Mouse (Mus musculus) urinary bladder, postnatal 4 days (tissue): ENCODE measurements at regions not wholly inside any gene's neighbourhood (a gene's known extent, or its start where the extent isn't known, plus 50 kb on each side); places are given as distances from the start of the nearest gene placed in this dataset.

Experiments
- DNase-seq, 2 experiments: peaks; one replicate each; pipeline ENCODE4 v3.0.0; 2021 to 2022; ENCODE audit warnings: low spot score in 2 of 2

DNA sequence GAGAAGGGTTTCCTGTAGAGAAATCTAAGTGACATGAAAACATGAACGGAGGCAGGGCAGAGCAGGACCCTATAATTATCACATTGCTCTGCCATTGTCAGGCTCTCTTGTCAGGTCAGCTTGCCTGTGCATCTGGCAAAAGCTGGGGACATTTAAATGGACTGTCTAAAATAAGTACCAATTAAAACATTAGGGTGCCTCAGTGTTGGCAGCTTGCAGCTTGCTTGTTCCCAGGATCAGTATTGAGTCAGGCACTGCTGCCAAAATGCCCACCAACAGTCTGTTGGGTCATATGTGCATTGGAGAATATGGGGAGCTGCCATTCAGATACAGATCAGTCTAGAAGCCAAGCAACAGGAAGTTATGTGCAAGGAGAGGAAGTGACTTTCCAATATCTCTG is 349.5 kb upstream of the B3gat1 start:
- DNase-seq = no peak

DNA sequence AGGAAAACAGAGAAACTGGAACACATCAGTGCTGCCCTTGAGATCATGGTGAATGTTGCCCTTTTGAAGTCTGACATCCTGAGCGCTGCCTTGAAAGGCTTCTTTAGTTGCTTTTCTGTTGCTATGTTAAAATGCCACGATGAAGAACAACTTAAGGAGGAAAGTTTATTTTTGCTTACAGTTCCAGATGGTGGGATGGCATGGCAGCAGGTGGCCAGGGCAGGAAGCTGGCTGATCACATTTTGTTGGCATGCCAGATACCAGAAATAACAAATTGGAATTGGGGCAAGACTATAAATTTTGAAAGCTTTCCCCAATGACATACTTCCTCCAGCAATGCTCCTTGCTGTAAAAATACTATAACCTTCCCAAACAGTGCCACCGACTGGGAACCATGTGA is 334.9 kb upstream of the B3gat1 start:
- DNase-seq = no peak

DNA sequence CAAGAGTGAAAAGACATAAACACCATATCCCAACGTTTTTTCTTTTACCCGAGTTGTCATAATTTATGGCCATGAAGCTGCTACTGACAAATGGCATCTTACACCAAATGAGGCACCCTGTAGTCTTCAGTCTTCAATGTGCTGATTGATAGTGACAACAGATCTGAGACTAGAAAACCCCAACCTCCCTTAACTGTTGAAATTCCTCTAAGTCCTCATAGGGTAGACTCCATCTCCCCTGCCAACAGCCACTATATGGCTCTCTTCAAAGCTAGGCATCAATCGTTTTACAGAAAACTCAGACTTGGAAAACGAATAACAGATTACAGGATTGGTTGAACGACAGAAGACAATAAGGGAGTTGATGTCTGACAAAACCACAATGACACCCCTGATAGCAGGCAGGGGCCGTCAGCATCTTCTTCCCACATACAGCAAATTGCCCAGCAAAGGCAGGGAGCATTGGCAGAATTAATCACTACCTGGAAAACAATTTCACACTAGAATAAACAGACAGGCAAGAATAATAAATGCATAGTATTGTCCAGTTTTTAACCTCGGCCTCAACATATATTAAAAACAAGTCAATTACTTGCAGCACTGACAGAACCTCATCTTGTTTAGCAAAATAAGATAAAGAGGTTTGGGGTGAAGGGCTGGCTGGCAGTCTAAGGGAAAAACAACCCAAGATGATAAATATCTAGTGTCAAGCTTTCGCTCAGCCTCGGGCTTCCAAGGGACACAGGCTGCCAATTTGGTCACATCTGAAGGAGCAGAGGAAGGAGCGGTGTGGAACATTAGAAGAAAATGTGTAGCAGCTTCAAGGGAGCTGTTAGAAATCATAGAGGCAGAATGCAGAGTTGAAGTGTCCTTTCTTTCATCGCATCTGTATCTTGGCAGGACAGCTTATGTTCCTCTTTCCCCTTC is 310.4 kb upstream of the B3gat1 start:
- no peak for DNase-seq

DNA sequence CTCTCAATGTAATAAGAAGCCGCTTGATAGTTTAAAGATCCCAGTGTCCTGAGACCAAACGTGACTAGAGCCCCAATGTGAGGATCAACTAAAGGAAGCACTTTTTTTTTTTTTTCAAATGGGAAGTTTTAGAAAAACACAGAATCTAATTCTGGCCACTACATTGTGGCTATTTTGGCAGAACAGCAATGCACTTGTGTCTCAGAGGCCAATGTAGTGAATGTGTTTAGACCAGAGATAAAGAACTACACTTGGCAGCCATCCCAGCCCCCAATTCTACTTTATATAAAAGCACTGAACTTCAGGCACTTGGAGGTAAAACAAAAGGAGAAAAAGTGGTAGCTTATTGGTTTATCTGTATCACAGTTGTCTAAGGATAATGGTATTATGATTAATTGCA is 298.0 kb upstream of the B3gat1 start:
- DNase-seq = no peak

DNA sequence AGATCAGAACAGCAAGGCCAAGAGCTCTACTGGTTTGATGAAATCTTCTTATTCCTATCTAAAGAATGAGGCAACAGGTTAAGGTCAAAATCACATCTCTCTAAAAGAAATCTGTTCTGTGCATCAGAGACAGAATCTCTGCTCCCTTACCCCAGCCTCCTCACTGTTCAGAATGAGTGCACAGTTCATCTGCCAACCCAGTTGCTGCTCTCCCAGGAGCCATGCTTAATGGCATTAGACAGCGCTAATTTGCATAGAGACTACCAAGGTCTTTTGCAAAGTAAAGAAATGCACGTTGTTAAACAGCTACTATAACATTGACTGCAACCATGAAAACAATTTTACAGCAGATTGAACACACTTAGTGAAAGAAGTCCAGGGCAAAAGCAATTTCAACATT is 296.3 kb upstream of the B3gat1 start:
- no peak for DNase-seq

DNA sequence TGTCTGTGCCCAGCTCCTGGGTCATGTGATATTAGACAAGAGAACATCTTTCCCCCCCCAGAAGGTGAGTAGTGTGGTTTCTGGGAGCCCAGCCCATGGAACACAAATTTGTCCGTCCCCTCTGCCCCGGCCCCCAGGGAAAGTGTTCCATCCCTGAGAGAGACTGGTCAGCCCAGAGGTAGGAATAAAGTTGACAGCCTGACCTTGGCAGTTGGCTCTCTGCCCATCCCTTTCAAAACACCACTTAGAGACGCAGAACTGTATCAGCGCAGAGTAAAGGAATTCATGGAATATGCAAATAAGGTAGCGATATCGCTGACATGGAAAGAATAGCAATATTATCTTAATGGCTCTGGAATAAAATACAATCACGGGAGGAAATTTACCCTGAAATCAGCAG is 279.6 kb upstream of the B3gat1 start:
- no peak for DNase-seq

DNA sequence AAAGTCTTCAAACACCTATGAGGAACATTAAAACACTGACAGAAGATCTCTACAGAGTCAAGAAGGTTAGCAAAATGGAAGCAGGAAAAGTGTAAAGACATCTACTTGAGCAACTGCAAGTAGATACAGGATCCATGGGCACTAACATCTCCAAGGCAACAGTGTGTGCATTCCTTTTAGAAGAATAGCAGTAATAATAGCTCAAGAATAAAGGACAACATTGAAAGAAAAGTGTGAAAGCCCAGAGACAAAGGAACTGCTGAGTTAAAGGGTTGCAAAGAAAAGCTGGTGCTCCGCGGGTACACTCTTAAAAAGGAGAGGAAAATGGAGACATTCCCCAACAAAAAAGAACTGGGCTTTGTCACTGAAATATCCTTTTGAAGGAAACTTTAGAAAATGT is 272.4 kb upstream of the B3gat1 start:
- no peak for DNase-seq

DNA sequence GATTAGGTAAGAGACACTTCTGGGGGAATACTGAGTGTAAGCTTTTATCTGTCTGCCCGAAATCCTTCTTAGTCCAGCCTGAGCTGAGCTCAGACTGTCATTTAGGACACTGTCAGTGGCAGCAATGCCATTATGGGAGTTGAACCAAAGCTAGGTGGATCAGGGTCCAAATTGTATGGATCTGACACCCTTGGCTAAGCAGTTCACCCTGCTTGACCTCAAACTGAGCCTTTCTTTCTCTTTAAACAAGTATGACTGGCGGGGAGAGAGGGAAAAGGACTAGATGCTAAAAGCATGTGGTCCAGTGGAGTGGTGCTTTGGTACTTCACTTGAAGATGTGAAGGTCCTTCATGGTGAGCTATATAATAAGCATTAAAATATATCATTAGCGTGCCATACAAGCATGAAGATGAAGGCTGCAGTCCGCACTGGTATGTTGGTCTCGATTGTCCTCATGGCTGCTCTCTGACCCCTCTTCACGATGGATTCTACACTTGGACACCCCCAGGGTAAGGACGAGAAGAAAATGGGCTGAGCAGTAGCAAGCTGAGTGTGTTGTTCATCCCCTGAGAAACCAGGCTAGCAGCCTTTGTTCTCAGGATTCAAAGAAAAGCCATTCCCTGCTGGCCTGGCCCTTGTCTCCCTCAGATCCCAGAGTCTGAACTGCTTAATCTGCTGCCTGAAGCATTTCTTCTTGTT is 262.7 kb upstream of the B3gat1 start:
- DNase-seq = no peak

DNA sequence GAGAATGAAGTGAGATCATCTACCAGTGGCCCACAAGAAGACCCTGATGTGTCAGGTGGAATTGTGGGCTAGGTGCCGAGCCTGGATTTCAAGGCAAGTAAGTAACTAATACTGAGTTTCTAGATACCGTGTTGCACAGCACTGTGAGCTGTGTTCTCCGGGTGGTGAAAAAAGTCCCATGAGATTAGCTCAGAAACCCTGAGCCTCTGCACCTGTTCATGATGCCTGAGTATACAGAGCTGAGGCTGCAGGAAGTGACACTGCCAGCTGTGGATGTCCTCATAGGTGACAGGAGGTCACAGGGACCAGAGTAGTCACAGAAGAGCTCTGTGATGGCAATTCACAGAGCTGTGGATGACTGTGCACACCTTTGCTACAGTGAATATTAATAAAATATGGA is 257.2 kb upstream of the B3gat1 start:
- no peak for DNase-seq

DNA sequence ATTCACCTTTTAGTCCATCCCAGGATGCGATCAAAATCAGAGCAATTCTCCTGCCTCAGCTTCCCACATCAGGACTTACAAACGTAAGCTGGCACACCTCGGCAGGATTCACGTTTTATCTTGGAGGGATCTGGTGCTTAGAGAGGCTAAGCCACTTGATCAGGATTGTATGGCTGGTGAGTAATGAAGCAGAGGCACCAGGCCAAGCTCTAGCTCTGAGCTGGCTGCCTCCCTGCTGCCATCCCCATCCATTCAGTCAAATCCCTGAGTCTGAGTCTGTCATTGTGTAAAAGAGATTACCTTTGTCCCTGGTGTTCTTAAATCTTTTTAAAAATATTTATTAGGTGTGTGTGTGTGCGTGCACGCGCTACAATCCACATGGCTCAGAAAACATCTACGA is 252.6 kb upstream of the B3gat1 start:
- DNase-seq = no peak

DNA sequence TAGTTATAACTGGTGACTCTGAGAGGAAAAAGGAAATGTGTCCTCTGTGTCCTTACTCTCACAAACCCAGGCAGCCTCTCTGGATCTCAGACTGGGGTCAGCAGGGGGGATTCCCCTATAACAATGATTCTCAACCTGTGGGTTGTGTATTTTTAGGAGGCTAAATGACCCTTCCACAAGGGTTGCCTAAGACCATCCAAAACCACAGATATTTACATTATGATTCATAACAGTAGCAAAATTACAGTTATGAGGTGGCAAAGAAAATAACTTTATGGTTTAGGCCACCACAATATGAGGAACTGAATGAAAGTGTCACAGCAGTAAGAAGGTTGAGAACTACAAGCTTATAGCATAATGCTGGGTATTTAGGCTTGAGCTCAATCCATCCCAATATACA is 251.6 kb upstream of the B3gat1 start:
- no peak for DNase-seq

DNA sequence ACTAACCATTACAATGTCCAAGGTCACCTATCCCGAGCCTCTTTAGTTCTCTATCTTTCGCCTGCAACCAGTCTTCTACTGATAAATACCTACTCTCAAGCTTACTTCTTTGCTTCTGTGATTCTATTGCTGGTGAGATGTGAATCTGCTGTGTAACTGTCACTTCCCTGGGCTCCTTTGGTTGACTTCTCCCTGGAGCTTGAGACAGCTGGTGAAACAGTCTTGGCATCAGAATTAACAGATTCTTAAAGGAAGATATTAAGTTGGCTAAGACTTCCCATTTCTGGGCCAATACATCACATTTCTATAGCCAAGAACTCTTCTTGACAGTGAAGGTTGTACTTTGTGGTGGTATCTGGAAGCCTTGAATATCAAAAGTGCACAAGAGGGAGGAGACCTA is 239.8 kb upstream of the B3gat1 start:
- no peak for DNase-seq

DNA sequence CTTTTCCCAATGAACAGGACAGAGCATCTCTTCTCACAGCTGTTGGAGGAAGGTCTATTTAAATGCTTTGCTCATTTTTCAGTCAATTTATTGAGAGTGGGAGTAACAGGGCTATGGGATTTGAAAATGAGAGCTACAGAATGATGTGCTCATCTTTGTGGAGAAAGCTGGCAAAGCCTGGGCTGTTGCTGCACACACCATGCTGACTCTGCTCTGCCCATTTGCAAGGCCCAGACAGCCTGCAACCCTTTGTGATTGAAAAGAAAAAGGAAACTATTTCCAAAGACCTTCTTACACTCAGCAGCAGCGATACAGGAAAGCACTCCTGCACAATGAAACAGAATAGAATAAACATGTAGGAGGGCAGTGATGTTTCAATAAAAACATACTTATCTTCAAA is 231.5 kb upstream of the B3gat1 start:
- DNase-seq = no peak

DNA sequence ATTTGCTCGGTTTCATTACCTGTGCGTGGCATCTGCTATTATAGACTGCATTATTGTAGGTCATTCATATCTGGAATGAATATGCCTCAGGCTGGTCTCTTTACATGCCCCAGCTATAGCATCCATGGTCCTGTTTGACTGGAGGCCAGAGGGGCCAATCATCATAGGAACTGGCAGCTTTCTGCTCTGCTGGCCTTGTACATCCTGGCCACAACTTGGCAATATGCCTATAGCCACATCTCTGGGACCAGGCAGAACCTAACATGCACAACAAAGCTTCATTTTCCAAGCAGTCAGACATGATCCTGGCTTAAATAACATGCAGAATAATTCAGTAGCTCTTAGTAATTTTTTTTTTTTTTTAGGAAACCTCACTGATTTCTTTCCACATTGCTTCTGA is 227.6 kb upstream of the B3gat1 start:
- DNase-seq = no peak

DNA sequence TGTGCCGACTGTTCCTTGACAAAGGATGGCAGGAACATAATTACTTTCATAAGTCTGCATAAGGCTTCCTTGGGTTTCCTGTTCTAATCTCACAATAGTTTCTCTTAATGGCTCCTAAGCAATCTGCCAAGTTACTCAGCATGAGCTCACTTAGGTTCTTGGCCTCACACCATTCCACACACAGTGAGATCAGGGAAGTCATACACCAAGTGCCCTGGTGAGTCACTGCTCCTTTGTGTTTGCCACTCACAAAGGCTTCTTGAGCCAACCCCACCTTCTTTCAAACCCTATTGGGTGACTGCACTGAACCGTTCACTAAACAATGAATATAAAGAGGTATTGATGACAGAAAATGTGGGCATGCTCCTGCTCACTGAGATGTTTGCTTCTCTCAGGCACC is 214.9 kb upstream of the B3gat1 start:
- no peak for DNase-seq

DNA sequence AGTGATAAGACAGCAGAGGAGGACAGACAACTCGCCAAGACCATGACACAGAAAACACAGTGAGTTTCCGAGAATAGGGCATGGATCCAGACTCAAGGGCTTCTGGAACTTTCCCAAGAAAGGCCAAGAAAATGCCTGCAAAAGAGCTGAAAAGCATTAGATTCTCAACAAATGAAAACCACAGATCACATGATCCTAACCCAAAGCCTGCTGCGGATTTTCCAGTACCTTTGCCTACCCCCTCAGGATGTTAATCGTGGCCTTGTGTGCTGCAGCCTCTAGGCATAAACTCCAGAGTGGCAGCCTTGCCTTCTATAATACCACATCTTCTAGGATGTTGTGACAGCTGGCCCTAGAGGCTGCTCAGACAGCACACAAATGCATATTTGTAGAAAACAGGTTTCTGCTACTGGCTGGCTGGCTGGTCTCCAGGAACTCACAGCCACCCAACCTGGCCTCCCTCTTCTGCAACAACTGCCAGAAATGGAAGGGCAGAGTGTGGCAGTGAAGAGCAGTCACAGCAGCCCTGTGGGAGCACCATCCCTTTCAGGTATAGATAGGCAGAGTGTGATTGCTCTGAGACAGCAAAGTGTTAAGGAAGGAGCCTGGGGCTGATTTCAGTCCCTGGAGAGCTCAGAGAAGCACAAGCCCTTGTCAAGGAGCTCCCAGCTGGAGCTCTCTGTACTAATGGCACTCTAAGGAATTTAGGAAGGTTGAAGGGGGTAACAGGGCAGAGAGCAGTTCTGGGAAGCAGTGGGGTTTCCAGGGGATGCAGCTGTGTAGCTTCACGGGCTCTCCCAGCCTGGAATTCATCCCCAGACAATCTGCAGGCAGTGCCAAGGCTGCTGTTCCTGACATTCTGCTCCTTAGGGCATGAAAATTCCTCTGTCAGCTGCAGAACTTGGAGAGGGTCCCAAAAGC is 213.7 kb upstream of the B3gat1 start:
- peak in 1 of 2 experiments; percentile 54 for DNase-seq

DNA sequence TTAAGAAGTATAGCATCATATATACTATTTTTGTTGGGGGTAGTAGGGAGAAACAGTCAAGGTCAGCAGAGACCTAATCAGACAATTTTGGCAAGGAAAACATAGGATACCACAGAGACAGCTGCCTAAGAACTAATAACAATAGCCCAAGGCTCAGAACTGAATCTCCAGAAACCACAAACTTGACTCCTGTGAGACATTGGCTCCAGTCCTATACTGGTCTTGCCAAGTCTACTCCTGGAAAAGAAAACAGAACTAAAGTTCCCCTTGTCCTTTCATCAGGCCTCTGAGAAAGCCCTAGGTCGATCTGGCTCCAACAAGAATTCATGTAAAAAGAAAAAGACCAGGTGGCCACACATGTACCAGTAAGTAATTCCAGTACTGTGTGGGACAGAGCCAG is 209.4 kb upstream of the B3gat1 start:
- DNase-seq = no peak

DNA sequence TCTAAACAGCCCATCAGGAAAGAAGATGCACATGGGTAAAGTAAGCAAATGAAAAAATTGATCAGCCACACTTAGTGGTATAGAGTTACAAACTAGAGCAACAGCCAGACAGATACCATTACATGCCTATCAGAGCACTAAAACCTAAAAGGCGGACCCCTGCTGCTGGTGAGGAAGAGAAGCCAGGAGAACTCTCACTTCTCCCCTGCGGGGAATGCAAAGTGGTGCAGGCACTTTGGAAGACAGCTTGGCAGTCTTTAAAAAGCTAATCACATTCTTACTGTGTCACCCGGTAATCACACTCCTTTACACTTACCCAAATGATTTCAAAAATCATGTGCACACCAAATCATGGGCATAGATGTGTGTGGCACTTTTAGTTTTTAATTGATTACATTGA is 204.8 kb upstream of the B3gat1 start:
- DNase-seq = no peak

DNA sequence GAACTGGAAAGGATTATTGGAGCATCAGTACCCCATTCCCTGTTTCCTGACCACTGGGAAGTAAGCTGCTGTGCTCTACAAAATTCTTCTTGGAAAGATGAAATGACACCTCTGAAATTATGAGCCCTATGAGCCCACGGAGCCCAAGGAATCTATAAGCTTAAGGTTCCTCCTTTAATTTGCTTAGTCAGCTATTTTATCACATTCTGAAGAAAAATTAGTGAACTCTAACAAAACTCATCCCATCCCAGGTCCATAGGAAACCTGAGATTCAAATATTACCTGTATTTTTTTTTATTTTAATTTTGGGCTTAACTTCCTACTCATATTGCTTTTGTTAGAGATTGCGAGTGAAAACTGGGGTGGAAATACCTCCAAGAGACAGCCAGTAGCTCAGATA is 194.5 kb upstream of the B3gat1 start:
- no peak for DNase-seq

DNA sequence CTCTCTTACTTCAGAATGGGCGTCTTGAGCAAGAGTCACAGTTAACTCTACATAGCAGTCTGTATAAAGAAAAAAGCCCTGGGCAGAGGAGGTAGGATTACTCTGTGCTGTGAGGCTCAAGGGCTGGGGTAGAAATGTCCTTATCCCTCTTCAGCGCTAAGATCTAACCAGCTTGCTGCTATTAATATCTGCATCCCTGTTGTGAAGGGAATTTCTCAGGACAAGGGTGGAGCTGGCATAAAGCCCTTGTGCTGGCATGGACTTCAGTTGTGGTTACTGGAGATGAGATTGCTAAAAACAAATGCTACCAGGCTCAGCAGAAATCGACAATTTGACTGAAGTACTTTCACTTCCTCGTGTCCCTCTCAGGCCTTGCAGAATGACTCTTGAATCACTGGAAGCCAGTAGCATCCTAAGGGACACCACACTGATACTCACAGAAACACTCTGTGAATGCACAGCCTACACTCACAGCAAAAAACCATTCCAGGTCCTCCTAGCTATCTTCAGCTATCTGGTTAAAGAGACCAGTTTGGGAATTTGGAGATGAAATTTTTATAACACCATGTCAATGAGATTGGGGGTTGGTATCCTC is 185.1 kb upstream of the B3gat1 start:
- DNase-seq = no peak

DNA sequence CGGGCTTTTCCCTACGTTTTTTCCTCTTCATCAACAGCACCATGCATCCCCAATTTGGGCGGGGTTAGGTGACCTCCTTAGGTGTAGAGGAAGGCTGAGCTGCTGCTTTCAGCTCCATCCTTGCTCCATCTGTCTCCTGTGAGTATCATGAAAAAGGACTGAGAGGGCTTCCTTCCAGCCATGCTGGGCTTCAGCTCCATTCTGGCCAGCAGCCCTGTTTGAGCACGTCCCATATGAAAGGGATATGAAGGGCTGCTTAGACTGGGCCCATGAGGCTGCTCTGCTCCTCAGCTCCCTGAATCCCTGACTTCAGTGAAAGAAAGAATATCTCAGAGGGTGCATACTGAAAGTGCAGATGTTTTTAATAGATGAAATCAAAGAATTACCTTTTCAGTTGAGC is 184.4 kb upstream of the B3gat1 start:
- DNase-seq = no peak

DNA sequence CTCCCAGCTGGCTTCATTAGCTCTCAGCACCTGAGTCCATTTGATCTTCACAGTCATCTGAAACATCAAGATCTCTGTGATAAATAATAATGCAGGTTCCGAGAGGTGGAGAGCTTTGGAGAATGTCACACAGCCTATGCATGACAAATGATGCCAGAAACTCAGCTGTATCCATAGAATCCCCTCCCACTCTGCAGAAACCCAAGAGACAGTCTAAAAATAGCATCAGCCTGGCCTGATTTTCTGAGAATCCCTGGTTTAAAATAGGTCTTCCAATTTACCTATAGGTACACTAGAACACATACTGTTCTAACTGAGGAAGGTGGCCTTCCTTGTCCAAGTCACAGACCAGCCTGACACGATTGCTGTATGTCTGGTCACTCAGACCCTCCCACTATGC is 184.0 kb upstream of the B3gat1 start:
- DNase-seq = no peak
